Mouse (Mus musculus) megakaryocyte, embryonic 14.5 days (primary cell): ENCODE measurements around the gene Fndc4.

Experiments
- FLI1 ChIP-seq: IDR thresholded peaks from 2 replicates; pipeline ENCODE4 v1.6.1; 2012; ENCODE audit warnings: low read length, inconsistent platforms, mixed read lengths
- GATA1 ChIP-seq: IDR thresholded peaks from 3 replicates; pipeline ENCODE4 v1.6.1; 2012; ENCODE audit warnings: mixed read lengths, low read length, inconsistent platforms, borderline replicate concordance

DNA sequence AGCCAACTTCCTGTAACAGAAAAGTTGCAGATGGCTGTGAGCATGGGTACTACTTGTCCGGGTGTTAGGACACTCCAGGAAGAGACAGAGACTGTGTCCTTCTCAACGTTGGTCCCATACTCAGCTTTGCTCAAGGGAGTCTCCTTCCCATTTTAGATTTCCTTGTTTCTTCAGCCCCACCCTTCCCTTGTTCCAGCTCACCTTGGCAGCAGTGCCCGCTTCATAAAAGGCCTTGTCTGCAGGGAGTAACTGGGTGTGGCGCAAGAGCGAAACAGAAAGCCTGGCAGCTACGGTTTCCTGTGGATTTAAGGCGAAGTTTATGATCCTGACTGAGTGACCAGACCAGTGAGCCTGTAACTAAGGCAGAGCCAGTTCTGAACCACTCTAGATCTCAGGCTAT lies 41.4 kb downstream of the Fndc4 start:
- TF ChIP-seq GATA1 (no peak), FLI1 (no peak)
